Mouse (Mus musculus) midbrain, embryonic 14.5 days (tissue): ENCODE measurements at regions not wholly inside any gene's neighbourhood (a gene's known extent, or its start where the extent isn't known, plus 50 kb on each side); places are given as distances from the start of the nearest gene placed in this dataset.

Experiments
- ATAC-seq: fragments of 200-750 bp; cut with Nextera tagmentation; 2 replicates; pipeline ENCODE4 v1.8.0; 2017; ENCODE audit warnings: moderate number of reproducible peaks, moderate library complexity; ENCODE audit not compliant: low FRiP score, low TSS enrichment
- DNase-seq: peaks from one replicate; pipeline ENCODE4 v3.0.0-alpha.2; 2015
- H3K27ac ChIP-seq: fragments of 300-500 bp; sonication (generic); replicated peaks from 2 replicates; pipeline ENCODE4 v1.5.1; 2014; ENCODE audit warnings: mild to moderate bottlenecking, low read depth, low read length, moderate library complexity
- H3K27me3 ChIP-seq: fragments of 300-500 bp; sonication (generic); 2 replicates; pipeline ENCODE4 v1.6.1; 2014; ENCODE audit warnings: low read length, control low read depth, mixed read lengths; ENCODE audit not compliant: control insufficient read depth, insufficient read depth
- H3K36me3 ChIP-seq: fragments of 300-500 bp; sonication (generic); 2 replicates; pipeline ENCODE4 v1.6.1; 2014; ENCODE audit warnings: low read length, control low read depth; ENCODE audit not compliant: control insufficient read depth, insufficient read depth
- H3K4me1 ChIP-seq: fragments of 300-500 bp; sonication (generic); 2 replicates; pipeline ENCODE4 v1.6.1; 2014; ENCODE audit warnings: mild to moderate bottlenecking, antibody characterized with exemption, low read length, control low read depth; ENCODE audit not compliant: control insufficient read depth, insufficient read depth
- H3K4me2 ChIP-seq: fragments of 300-500 bp; sonication (generic); 2 replicates; pipeline ENCODE4 v1.6.1; 2014; ENCODE audit warnings: mild to moderate bottlenecking, low read length, moderate library complexity
- H3K4me3 ChIP-seq: fragments of 300-500 bp; sonication (generic); replicated peaks from 2 replicates; pipeline ENCODE4 v1.5.1; 2014; ENCODE audit warnings: low read depth, low read length
- H3K9ac ChIP-seq: fragments of 300-500 bp; sonication (generic); replicated peaks from 2 replicates; pipeline ENCODE4 v1.6.1; 2014; ENCODE audit warnings: mild to moderate bottlenecking, low read length, moderate library complexity
- H3K9me3 ChIP-seq: fragments of 300-500 bp; sonication (generic); 2 replicates; pipeline ENCODE4 v1.6.1; 2016; ENCODE audit warnings: low read length, control low read depth, mixed read lengths; ENCODE audit not compliant: control insufficient read depth
- WGBS: fragments of 180-500 bp; shearing (Covaris S2); extraction: QIAGEN DNeasy Blood & Tissue Kit; methylation state at CpG from one replicate; pipeline ENCODE4 v1.1.7; 2014; 5-methylcytosine and 5-hydroxymethylcytosine counted together

- DNase-seq = no peak
- Histone ChIP-seq H3K4me1 (no peaks in the 10 kb centered on the region), H3K36me3 (no peaks in the 10 kb centered on the region), H3K9me3 (no peaks in the 10 kb centered on the region), H3K4me3 (no peak overlapping the region), H3K9ac (no peak overlapping the region), H3K27me3 (no peaks in the 10 kb centered on the region), H3K4me2 (no peak overlapping the region), H3K27ac (no peak overlapping the region)
- WGBS = 88% methylated on average over 6 of the region's 6 CpGs
- ATAC-seq = no peak
Observed at GRCm38 (mm10) chr5:54342976-54343375, 344.7 kb downstream of the Stim2 start.

GRCm38 (mm10) chr5:54343432-54343831 lies 345.1 kb downstream of the Stim2 start:
- H3K9ac ChIP-seq = no peak overlapping the region
- H3K27me3 ChIP-seq = no peaks in the 10 kb centered on the region
- no peaks in the 10 kb centered on the region for H3K36me3 ChIP-seq
- H3K4me1 ChIP-seq = no peaks in the 10 kb centered on the region
- H3K4me3 ChIP-seq = no peak overlapping the region
- no peak overlapping the region for H3K27ac ChIP-seq
- 87% methylated on average over 3 of the region's 3 CpGs for WGBS
- H3K4me2 ChIP-seq = no peak overlapping the region
- DNase-seq (no peak), ATAC-seq (no peak)
- no peaks in the 10 kb centered on the region for H3K9me3 ChIP-seq

- Histone ChIP-seq H3K9me3 (no peaks in the 10 kb centered on the region), H3K27ac (no peak overlapping the region), H3K4me1 (no peaks in the 10 kb centered on the region), H3K27me3 (no peaks in the 10 kb centered on the region), H3K4me2 (no peak overlapping the region), H3K9ac (no peak overlapping the region), H3K4me3 (no peak overlapping the region), H3K36me3 (no peaks in the 10 kb centered on the region)
- 70% methylated on average over 8 of the region's 8 CpGs for WGBS
- DNase-seq (peak; percentile 20), ATAC-seq (no peak)
Observed at GRCm38 (mm10) chr5:54348820-54349596, 350.7 kb downstream of the Stim2 start.

DNA sequence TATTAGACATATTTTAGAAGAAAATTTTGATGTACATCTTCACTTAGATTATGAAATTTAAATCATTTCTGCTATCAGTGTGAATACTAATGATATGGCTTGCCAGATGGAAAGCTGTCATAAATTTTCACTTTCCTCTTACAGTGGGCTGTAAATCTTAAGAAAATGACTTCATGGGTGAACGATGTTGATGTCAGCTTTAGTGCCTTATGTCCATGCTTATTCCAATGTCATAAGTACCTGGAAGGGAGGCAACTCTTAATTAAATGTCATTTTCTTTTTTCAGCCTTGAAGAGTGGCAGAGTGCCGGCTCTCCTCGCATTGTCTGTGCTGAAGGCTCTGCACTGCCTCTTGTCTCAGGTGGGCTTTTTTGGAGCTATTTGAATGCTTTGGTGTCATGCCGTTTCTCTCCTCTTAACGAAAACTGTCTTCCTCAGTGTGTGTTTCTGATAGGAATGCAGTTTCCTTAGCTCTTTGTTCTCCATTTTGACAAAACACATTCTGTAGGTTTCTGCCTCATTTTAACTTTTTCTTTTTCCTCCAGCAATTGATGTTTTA lies 351.6 kb downstream of the Stim2 start:
- Histone ChIP-seq H3K9me3 (no peaks in the 10 kb centered on the region), H3K27me3 (no peaks in the 10 kb centered on the region), H3K36me3 (no peaks in the 10 kb centered on the region), H3K4me2 (no peak overlapping the region), H3K9ac (no peak overlapping the region), H3K4me3 (no peak overlapping the region), H3K4me1 (no peaks in the 10 kb centered on the region), H3K27ac (no peak overlapping the region)
- 53% methylated on average over 5 of the region's 5 CpGs for WGBS
- ATAC-seq = no peak
- peak; percentile 29 for DNase-seq

GRCm38 (mm10) chr5:54356105-54356504 lies 357.8 kb downstream of the Stim2 start:
- H3K9ac ChIP-seq = no peak overlapping the region
- DNase-seq (no peak), ATAC-seq (no peak)
- no peak overlapping the region for H3K4me2 ChIP-seq
- 80% methylated on average over 4 of the region's 4 CpGs for WGBS
- H3K36me3 ChIP-seq = no peaks in the 10 kb centered on the region
- H3K4me3 ChIP-seq = no peak overlapping the region
- H3K9me3 ChIP-seq = no peaks in the 10 kb centered on the region
- H3K4me1 ChIP-seq = no peaks in the 10 kb centered on the region
- no peak overlapping the region for H3K27ac ChIP-seq
- H3K27me3 ChIP-seq = no peaks in the 10 kb centered on the region

DNA sequence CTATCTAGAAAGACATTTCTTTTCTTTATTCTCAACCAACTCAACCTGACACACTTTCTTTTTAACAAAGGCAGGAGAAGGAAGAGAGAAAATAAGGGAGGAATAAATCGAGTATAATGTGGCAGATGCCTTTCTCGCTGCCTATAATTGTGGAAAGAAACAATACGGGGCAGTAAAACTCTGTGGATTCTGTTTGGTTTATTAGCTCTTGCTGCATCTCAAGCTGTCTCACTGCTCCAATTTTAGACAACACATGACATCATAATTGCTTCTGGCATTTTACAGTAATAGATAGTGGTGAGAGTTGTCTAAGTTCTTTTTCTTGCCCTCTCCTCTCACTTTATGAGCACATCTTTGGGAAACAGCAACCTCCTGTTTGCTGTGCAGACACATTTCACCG lies 359.2 kb downstream of the Stim2 start:
- no peak overlapping the region for H3K9ac ChIP-seq
- no peaks in the 10 kb centered on the region for H3K4me1 ChIP-seq
- WGBS = 74% methylated on average over 4 of the region's 4 CpGs
- ATAC-seq = no peak
- no peak for DNase-seq
- no peak overlapping the region for H3K4me2 ChIP-seq
- no peaks in the 10 kb centered on the region for H3K9me3 ChIP-seq
- H3K4me3 ChIP-seq = no peak overlapping the region
- H3K27me3 ChIP-seq = no peaks in the 10 kb centered on the region
- no peak overlapping the region for H3K27ac ChIP-seq
- no peaks in the 10 kb centered on the region for H3K36me3 ChIP-seq

- Histone ChIP-seq H3K4me3 (no peak overlapping the region), H3K4me2 (no peak overlapping the region), H3K36me3 (no peaks in the 10 kb centered on the region), H3K4me1 (no peaks in the 10 kb centered on the region), H3K9ac (no peak overlapping the region), H3K9me3 (no peaks in the 10 kb centered on the region), H3K27me3 (no peaks in the 10 kb centered on the region), H3K27ac (no peak overlapping the region)
- DNase-seq (no peak), ATAC-seq (no peak)
- 39% methylated on average over 2 of the region's 2 CpGs for WGBS
Observed at GRCm38 (mm10) chr5:54358221-54358620, 359.9 kb downstream of the Stim2 start.
